Mouse (Mus musculus) erythroblast, embryonic 14.5 days (primary cell): ENCODE results near the gene Dctpp1.

Source experiments
- GATA1 ChIP-seq: IDR thresholded peaks from 2 replicates; pipeline ENCODE4 v1.6.1; 2012; ENCODE audit warnings: low read length, inconsistent platforms, mixed read lengths
- TAL1 ChIP-seq: IDR thresholded peaks from 3 replicates; pipeline ENCODE4 v1.6.1; 2012; ENCODE audit warnings: low read length, inconsistent platforms, mixed read lengths

GRCm38 (mm10) chr7:127296786-127297555 is 36.5 kb upstream of the Dctpp1 start:
- TF ChIP-seq TAL1 = no peak
- no peak for TF ChIP-seq GATA1
